Comparison of ENCODE assay signal across 27 mouse cellular contexts in the genomic region with DNA sequence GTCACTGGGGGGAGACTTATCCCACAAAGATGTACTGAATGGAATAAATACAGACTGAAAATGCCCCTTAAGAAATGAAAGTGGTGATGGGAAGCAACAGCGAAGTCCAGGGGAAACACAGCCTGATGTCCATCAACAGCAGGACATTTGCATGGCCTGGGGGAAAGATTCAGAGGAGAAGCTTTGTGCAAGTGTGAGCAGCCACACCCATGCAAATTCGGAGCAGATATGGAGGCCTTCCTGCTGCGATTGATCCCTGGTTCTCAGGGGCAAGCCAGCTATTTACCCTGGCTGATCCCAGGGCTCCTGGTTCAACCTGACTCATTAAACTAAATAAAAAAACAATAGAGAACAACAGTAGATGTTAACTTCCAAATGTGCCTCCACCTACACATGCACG.
"Had no signal": no experiment of that assay in that cellular context is flagged by ENCODE, and none has a peak within 500 bp of the region (broad histone marks: within the 10 kb centered on the region; RNA-seq: fewer than 3 reads in every experiment).

No protein-coding gene starts in this region.

- H3K27me3 ChIP-seq: heart, embryonic 13.5 days; heart, embryonic 15.5 days; hindbrain, embryonic 13.5 days; hindbrain, embryonic 15.5 days; kidney, embryonic 15.5 days; limb, embryonic 13.5 days; limb, embryonic 15.5 days; liver, embryonic 12.5 days had no signal

- H3K9ac ChIP-seq: heart, embryonic 13.5 days; heart, embryonic 15.5 days; hindbrain, embryonic 13.5 days; hindbrain, embryonic 15.5 days; kidney, embryonic 15.5 days; limb, embryonic 13.5 days; limb, embryonic 15.5 days; liver, embryonic 12.5 days; liver, embryonic 14.5 days had no signal

- H3K4me1 ChIP-seq: heart, embryonic 10.5 days; heart, embryonic 13.5 days; heart, embryonic 15.5 days; hindbrain, embryonic 13.5 days; hindbrain, embryonic 15.5 days; kidney, embryonic 15.5 days; limb, embryonic 13.5 days; limb, embryonic 15.5 days; liver, embryonic 12.5 days had no signal

- H3K36me3 ChIP-seq: heart, embryonic 10.5 days; heart, embryonic 13.5 days; heart, embryonic 15.5 days; hindbrain, embryonic 13.5 days; hindbrain, embryonic 15.5 days; kidney, embryonic 15.5 days; limb, embryonic 13.5 days; limb, embryonic 15.5 days; liver, embryonic 12.5 days had no signal

- ATAC-seq: hindbrain, postnatal 0 days; intestine, embryonic 16.5 days; liver, embryonic 12.5 days had no signal

- DNase-seq: gastrocnemius, adult 2 months; gastrocnemius, postnatal 10 days; gastrocnemius, postnatal 25 days; heart, adult 2 months; heart, postnatal 14 days; heart, postnatal 36 days; kidney, adult 11 months; kidney, adult 2 months; kidney, adult 9 months; kidney, postnatal 14 days; kidney, postnatal 36 days; layer of hippocampus, adult 9-11 months; layer of hippocampus, postnatal 36 days; left cerebral cortex, postnatal 4 days had no signal

- H3K4me2 ChIP-seq: heart, embryonic 13.5 days; heart, embryonic 15.5 days; hindbrain, embryonic 13.5 days; hindbrain, embryonic 15.5 days; kidney, embryonic 15.5 days; limb, embryonic 13.5 days; limb, embryonic 15.5 days; liver, embryonic 12.5 days had no signal

- H3K9me3 ChIP-seq: heart, embryonic 10.5 days; heart, embryonic 15.5 days; hindbrain, embryonic 15.5 days; kidney, embryonic 15.5 days; limb, embryonic 15.5 days; liver, embryonic 12.5 days had no signal

- H3K4me3 ChIP-seq: gastrocnemius, adult 2 months; heart, adult 2 months; heart, embryonic 10.5 days; heart, embryonic 13.5 days; heart, embryonic 15.5 days; hindbrain, embryonic 13.5 days; hindbrain, embryonic 15.5 days; kidney, embryonic 15.5 days; limb, embryonic 13.5 days; limb, embryonic 15.5 days; liver, embryonic 12.5 days had no signal

- H3K27ac ChIP-seq: gastrocnemius, adult 2 months; heart, adult 2 months; heart, embryonic 10.5 days; heart, embryonic 13.5 days; heart, embryonic 15.5 days; hindbrain, embryonic 13.5 days; hindbrain, embryonic 15.5 days; hindbrain, postnatal 0 days; kidney, embryonic 15.5 days; kidney, postnatal 0 days; limb, embryonic 13.5 days; limb, embryonic 15.5 days; liver, embryonic 12.5 days; liver, embryonic 14.5 days had no signal
